Mouse (Mus musculus) ES-CJ7 (cell line): ENCODE data around the gene Wars2.

Experiments
- DNase-seq: peaks from one replicate; pipeline ENCODE4 v3.0.0; 2011; ENCODE audit warnings: low read depth, low spot score

Gene Wars2

GRCm38 (mm10) chr3:99188097-99188496 lies 47.2 kb downstream of the Wars2 start:
- no peak for DNase-seq

GRCm38 (mm10) chr3:99193576-99193975 lies 52.7 kb downstream of the Wars2 start:
- DNase-seq = no peak

DNA sequence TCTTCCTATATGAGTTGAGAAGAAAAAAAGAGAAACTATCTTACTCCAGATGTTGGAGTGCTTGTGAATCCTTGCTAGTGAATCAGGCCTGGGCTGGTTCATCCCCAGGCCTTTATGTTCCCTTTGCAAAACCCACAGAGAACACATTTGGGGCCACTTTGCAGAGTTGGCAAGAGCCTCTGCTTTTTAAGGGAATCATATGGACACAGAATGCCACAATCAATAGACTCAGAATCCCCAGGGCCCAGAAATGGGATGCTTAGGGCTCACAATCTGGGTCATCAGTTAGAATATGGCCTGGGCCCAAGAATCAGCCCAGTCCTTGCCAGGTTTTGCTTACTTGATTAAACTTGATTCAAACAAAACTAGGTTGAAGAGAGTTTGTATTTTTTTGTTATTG lies 62.5 kb downstream of the Wars2 start:
- no peak for DNase-seq

- DNase-seq = no peak
Observed at GRCm38 (mm10) chr3:99208416-99208815, 67.5 kb downstream of the Wars2 start.

- no peak for DNase-seq
Observed at GRCm38 (mm10) chr3:99211105-99211698, 70.3 kb downstream of the Wars2 start.

- DNase-seq = no peak
Observed at GRCm38 (mm10) chr3:99227807-99228206, 86.9 kb downstream of the Wars2 start.

GRCm38 (mm10) chr3:99233393-99234318 lies 92.8 kb downstream of the Wars2 start:
- peak; percentile 60 for DNase-seq

- no peak for DNase-seq
Observed at GRCm38 (mm10) chr3:99234319-99234869, 93.5 kb downstream of the Wars2 start.

GRCm38 (mm10) chr3:99235116-99235803 lies 94.4 kb downstream of the Wars2 start:
- peak; percentile 38 for DNase-seq

GRCm38 (mm10) chr3:99235804-99236755 lies 95.2 kb downstream of the Wars2 start:
- no peak for DNase-seq

GRCm38 (mm10) chr3:99238691-99239090 lies 97.8 kb downstream of the Wars2 start:
- DNase-seq = no peak

DNA sequence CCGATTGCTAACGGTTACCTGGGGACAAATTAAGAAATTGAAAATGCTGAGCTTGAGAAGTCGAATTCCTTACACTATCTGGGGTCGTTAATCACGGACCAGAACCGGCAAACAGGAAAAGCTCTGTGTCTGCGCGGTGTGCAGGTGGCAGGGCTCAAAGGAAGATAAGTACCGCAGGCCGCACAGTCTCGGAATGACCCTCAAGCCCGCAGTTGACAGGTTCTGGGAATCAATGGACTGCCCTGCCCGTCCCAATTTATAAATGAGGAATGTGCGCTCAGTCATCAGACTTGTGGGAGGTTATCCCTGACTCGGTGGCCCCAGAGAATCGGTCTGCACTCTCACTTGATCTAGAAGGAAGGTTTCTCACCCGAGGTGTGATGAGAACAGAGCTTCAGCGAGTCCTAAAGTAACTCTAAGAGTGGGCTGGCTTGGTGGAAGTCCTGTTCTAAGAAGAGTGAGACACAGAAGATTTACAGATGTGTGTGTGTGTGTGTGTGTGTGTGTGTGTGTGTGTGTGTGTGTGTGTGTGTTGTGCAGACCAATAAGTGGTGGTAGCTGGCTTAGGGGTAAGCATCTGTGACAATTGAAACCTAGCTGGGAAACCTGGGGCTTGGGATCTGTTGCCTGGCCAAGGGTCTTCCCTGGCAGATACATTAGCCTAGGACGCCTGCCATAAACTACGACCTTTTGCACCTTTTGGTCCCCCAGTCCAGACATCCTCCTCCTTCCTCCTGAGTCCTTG lies 98.6 kb downstream of the Wars2 start:
- no peak for DNase-seq

- no peak for DNase-seq
Observed at GRCm38 (mm10) chr3:99240213-99240720, 99.4 kb downstream of the Wars2 start, which contains the start of gene Tbx15. Gene Tbx15 (plus strand): TSS chr3:99240381.

DNA sequence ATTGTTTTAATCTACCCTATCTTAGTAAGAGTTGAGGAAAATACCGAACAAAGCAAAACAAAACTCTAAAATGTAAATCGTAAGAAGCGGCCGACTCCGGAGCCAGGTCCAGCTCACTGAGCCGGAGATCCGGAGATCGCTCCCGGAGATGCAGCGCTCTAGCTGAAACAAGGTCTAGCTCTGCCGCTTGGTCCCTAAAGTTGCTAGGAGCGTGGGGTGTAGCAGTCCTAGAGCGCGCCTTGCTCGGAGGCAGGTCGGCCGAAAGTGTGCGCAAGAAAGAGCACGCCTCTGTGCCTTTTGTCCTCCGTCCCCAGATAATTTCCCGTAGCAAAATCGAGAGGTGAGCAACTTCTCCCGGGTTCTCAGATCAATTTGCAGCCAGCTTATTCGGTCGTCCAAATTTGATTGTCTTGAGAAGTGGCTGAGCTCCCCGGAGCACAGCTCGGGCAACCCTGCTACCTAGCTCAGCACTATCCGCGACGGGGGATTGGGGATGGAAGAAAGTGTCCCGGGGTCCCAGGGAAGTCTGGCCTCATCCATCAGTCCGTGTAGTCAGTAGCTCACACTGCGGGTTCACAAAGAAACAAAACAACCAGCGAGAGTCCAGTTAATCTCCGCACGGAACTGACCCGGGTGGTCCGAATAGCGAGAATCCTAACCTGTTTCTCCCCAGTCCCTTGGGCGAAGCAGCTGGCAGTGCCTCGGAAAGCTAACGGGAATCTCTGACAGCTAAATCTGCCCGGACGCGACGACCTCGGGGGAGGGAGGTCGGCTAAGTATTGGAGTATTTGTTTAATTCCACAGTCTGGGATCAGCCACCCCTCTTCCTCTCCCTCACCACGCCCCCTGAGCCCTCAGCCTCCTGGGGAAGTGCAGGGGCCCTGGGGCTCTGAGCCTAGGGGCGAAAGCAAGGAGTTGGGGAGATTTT lies 100.2 kb downstream of the Wars2 start:
- DNase-seq = peak; percentile 80

DNA sequence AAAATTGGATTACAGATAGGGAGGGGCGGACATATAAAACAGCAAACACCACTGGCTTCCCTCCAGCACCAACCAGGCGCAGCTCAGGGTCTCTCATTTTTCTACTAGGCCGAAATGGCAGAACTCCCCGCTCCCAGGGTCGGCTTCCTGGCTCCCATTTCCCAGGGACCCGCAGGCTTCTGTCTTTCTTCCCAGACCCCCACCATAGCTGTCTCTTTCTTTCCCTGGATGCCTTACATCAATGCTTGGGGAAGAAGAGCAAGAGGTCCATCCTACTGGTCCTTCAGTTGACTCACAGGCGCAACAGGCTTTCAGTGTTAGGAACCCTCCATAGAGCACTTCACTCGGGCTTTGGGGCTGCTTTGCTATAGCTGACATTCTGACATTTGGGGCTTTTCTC lies 101.6 kb downstream of the Wars2 start:
- no peak for DNase-seq

- no peak for DNase-seq
Observed at GRCm38 (mm10) chr3:99245341-99245740, 104.5 kb downstream of the Wars2 start.

DNA sequence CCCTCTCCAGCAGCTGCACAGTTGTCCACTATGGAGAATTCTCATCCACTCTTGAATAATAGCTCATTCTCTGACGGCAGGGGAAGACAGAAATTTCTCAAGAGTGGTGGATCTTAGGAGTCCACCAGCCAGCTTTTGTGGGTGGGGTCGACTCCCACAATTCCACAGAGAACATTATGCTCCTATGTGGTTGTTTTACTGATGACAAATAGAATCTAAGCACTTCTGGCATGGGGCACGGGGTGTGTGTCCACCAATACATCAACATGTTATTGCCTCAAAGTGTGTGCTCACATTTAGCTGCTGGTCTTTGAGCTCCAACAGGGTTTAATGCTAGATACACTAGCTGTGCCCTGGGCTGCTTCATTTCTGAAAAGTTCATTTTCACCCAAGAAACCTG lies 105.8 kb downstream of the Wars2 start:
- no peak for DNase-seq

- DNase-seq = no peak
Observed at GRCm38 (mm10) chr3:99247586-99247985, 106.7 kb downstream of the Wars2 start.
